Mouse (Mus musculus): ENCODE results near the gene Zbtb3. TPM values are rescaled to one million over a fixed set of nuclear protein-coding genes. Genes with fewer than 3 reads are reported as not detected.
A peak's percentile ranks its signal among the peaks of the same experiment; 100 is the strongest.

The Zbtb3 gene
- polyA plus RNA-seq (2015; fragmentation: Nextera tagmentation; extraction: Ambion mirVana), result 7.9 and 8.5 TPM in 2 replicates

- H3K27ac ChIP-seq, result peak within 1 kb of the TSS; percentile 94
- peak within 1 kb of the TSS; percentile 61 for H3K9ac ChIP-seq
- H3K4me2 ChIP-seq, result peak within 1 kb of the TSS; percentile 69
- peak within 1 kb of the TSS; percentile 63 for H3K4me3 ChIP-seq
- under 1% methylated on average over 30 of the region's 30 CpGs for WGBS
- ATAC-seq, result peak; percentile 98
- H3K9me3 ChIP-seq (replicated peaks), result no peaks in the 10 kb centered on the region
- peaks cover 40% of the 10 kb centered on the region for H3K36me3 ChIP-seq (ENCODE audit: poor library complexity, severe bottlenecking)
- peaks cover 4% of the 10 kb centered on the region; the same call in 1 of the 2 replicates for H3K27me3 ChIP-seq
- peaks cover 19% of the 10 kb centered on the region for H3K4me1 ChIP-seq
Measured at GRCm38 (mm10) chr19:8802130-8802821, at the start of gene Zbtb3. TSS of gene Zbtb3 (plus strand) at chr19:8802555.

GRCm38 (mm10) chr19:8755652-8756051 lies 46.7 kb upstream of the Zbtb3 start:
- no peak overlapping the region for H3K9ac ChIP-seq
- H3K27me3 ChIP-seq, result no peaks in the 10 kb centered on the region
- H3K4me2 ChIP-seq, result peak overlapping the region; percentile 85
- H3K36me3 ChIP-seq (ENCODE audit: poor library complexity, severe bottlenecking), result peaks cover 46% of the 10 kb centered on the region
- peaks cover 26% of the 10 kb centered on the region for H3K4me1 ChIP-seq
- H3K9me3 ChIP-seq (replicated peaks), result no peaks in the 10 kb centered on the region
- 85% methylated on average over 3 of the region's 3 CpGs for WGBS
- H3K27ac ChIP-seq, result no peak overlapping the region
- H3K4me3 ChIP-seq, result no peak overlapping the region
- ATAC-seq, result no peak

DNA sequence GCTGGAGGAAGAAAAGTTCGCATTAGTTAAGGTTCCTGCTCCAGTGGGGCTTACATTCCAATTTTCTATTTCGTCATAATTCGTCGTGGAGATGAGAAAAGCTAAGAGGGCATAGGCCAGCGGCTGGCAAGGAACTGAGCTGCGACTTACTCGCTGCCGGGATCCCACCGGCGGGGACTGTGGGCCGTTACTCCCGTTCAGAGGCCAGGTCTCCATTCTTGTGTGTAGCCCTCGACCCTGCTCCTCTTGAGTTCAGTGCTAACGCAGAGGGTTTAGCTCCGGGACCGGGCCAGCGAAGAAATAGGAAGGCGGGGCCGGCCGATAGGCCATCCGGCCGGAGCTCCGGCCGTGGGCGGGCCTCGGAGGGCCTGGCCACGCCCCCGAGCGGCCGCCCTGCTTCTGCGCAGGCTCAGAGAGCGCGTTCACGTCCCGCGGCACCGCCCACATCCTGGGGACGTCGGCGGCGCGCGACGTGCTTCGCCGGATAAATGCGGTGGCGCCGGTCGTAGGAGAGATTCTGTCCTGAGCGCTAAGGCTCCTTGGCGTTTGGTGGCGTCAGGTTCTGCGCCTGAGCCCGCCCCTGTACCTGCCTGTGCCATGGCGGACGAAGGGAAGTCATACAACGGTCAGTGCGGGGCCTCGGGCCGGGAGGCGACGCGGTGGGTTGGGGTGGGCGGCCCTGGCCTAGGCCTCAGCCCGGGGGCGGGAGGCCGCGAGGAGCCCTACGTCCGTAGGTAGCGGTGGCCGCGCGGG lies 45.5 kb upstream of the Zbtb3 start, which contains the start of gene Nxf1:
TSS of gene Nxf1 (plus strand) at position 439 of the 753 bp plus-strand sequence.
- WGBS, result under 1% methylated on average over 74 of the region's 75 CpGs
- H3K4me2 ChIP-seq, result peak within 1 kb of the TSS; percentile 85

DNA sequence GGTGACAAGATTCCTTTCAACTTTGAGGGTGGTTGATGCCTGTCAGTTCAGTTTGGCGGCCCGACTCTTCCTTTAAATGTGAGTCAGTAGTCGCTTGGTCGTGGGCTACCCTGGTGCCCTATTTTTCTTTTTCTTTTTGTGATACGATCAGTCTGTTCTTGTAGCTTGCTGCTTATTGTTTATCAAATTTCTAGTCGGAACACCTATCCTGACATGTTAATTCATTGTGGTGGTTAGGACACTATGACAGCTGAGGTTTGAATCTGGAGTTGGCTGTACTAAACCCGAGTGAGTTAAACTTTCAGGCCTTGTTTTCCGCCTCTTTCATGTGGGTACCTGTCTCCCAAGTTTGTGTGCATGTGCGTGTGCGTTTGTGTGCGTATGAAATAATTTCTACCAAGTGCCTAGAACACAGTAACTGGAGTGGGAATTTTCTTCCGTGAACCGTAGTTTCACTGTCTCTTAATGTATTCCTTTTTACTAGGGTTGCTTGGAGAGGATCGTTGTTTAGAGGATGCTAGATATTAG lies 44.8 kb upstream of the Zbtb3 start:
- H3K4me3 ChIP-seq, result peak overlapping the region; percentile 96
- no peak for ATAC-seq

More for the DNA sequence above, 45.5 kb upstream of the Zbtb3 start, which contains the start of gene Nxf1:
- peak; percentile 95 for ATAC-seq
- no peaks in the 10 kb centered on the region for H3K27me3 ChIP-seq
- H3K4me3 ChIP-seq, result peak within 1 kb of the TSS; percentile 96
- H3K4me1 ChIP-seq, result peaks cover 26% of the 10 kb centered on the region
- H3K9me3 ChIP-seq (replicated peaks), result no peaks in the 10 kb centered on the region
- peak within 1 kb of the TSS; percentile 95 for H3K9ac ChIP-seq
- peaks cover 38% of the 10 kb centered on the region for H3K36me3 ChIP-seq (ENCODE audit: poor library complexity, severe bottlenecking)
- peak within 1 kb of the TSS; percentile 85 for H3K27ac ChIP-seq

GRCm38 (mm10) chr19:8758899-8759298 lies 43.5 kb upstream of the Zbtb3 start:
- Histone ChIP-seq H3K4me1 (peaks cover 26% of the 10 kb centered on the region), H3K4me2 (no peak overlapping the region)
- WGBS, result 98% methylated on average over 2 of the region's 2 CpGs

More for the DNA sequence above, 44.8 kb upstream of the Zbtb3 start:
- peak overlapping the region; percentile 85 for H3K4me2 ChIP-seq
- H3K4me1 ChIP-seq, result peaks cover 26% of the 10 kb centered on the region
- H3K9ac ChIP-seq, result peak overlapping the region; percentile 95
- 6% methylated on average over 14 of the region's 14 CpGs for whole genome bisulfite sequencing
- H3K27ac ChIP-seq, result peak overlapping the region; percentile 85
- peaks cover 37% of the 10 kb centered on the region for H3K36me3 ChIP-seq (ENCODE audit: poor library complexity, severe bottlenecking)
- H3K27me3 ChIP-seq, result no peaks in the 10 kb centered on the region
- no peaks in the 10 kb centered on the region for H3K9me3 ChIP-seq (replicated peaks)

DNA sequence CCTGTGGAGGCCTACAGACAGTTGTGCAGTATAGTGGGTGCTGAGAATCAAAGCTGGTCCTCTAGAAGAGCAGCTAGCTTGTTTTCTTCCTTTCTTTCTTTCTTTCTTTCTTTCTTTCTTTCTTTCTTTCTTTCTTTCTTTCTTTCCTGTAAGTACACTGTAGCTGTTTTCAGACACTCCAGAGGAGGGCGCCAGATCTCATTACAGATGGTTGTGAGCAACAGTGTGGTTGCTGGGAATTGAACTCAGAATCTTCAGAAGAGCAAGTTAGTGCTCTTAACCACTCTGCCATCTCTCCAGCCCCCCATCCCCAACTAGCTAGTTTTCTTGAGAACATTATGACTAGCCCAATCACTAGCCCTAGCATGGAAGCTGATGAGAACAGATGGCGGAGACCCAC lies 41.6 kb upstream of the Zbtb3 start:
- no peaks in the 10 kb centered on the region for H3K27me3 ChIP-seq
- H3K9ac ChIP-seq, result no peak overlapping the region
- no peak for ATAC-seq
- no peak overlapping the region for H3K4me3 ChIP-seq
- peaks cover 24% of the 10 kb centered on the region for H3K4me1 ChIP-seq
- peaks cover 10% of the 10 kb centered on the region; the same call in 1 of the 2 replicates for H3K9me3 ChIP-seq (replicated peaks)
- no peak overlapping the region for H3K27ac ChIP-seq
- H3K36me3 ChIP-seq (ENCODE audit: poor library complexity, severe bottlenecking), result peaks cover 42% of the 10 kb centered on the region
- no peak overlapping the region for H3K4me2 ChIP-seq
- 84% methylated on average over 2 of the region's 2 CpGs for WGBS

More at GRCm38 (mm10) chr19:8758899-8759298, 43.5 kb upstream of the Zbtb3 start:
- H3K27me3 ChIP-seq, result no peaks in the 10 kb centered on the region
- ATAC-seq, result no peak
- H3K36me3 ChIP-seq (ENCODE audit: poor library complexity, severe bottlenecking), result peaks cover 38% of the 10 kb centered on the region
- H3K9ac ChIP-seq, result no peak overlapping the region
- H3K4me3 ChIP-seq, result no peak overlapping the region
- no peaks in the 10 kb centered on the region for H3K9me3 ChIP-seq (replicated peaks)
- H3K27ac ChIP-seq, result no peak overlapping the region

DNA sequence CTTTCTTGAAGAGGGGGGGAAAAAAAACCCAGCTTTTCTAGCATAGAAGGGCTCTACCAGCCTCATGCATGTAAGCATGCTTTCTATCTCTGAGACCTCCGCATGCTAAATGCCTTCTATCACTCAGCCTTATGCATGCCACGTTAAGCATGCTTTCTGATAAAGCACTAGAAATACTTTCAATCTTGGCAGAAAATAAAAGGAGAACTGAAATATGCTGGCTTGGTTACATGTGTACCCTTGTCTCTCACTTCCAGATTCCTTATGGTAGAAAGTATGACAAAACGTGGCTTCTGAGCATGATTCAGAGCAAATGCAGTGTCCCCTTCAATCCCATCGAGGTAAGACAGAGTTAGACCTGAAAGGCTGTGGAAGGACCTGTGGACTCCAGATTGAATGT lies 39.1 kb upstream of the Zbtb3 start:
- H3K4me3 ChIP-seq, result no peak overlapping the region
- no peak overlapping the region for H3K27ac ChIP-seq
- peaks cover 66% of the 10 kb centered on the region for H3K36me3 ChIP-seq (ENCODE audit: poor library complexity, severe bottlenecking)
- ATAC-seq, result no peak
- peaks cover 8% of the 10 kb centered on the region for H3K4me1 ChIP-seq
- 97% methylated on average over 4 of the region's 4 CpGs for WGBS
- H3K4me2 ChIP-seq, result no peak overlapping the region
- peaks cover 11% of the 10 kb centered on the region; the same call in 1 of the 2 replicates for H3K9me3 ChIP-seq (replicated peaks)
- H3K9ac ChIP-seq, result no peak overlapping the region
- no peaks in the 10 kb centered on the region for H3K27me3 ChIP-seq

GRCm38 (mm10) chr19:8765562-8765961 lies 36.8 kb upstream of the Zbtb3 start:
- Histone ChIP-seq H3K9me3 (replicated peaks) (peaks cover 11% of the 10 kb centered on the region; the same call in 1 of the 2 replicates), H3K4me2 (no peak overlapping the region), H3K27me3 (no peaks in the 10 kb centered on the region), H3K4me1 (peaks cover 4% of the 10 kb centered on the region), H3K36me3 (ENCODE audit: poor library complexity, severe bottlenecking) (peaks cover 89% of the 10 kb centered on the region), H3K9ac (no peak overlapping the region), H3K27ac (no peak overlapping the region), H3K4me3 (no peak overlapping the region)
- ATAC-seq, result no peak
- 97% methylated on average over 9 of the region's 9 CpGs for WGBS

- peaks cover 1% of the 10 kb centered on the region; the same call in 1 of the 2 replicates for H3K9me3 ChIP-seq (replicated peaks)
- peaks cover 70% of the 10 kb centered on the region for H3K36me3 ChIP-seq (ENCODE audit: poor library complexity, severe bottlenecking)
- peak within 1 kb of the TSS; percentile 91 for H3K27ac ChIP-seq
- H3K27me3 ChIP-seq, result no peaks in the 10 kb centered on the region
- H3K9ac ChIP-seq, result peak within 1 kb of the TSS; percentile 96
- peaks cover 37% of the 10 kb centered on the region for H3K4me1 ChIP-seq
- peak within 1 kb of the TSS; percentile 86 for H3K4me3 ChIP-seq
- ATAC-seq, result peak; percentile 62
- WGBS, result 20% methylated on average over 29 of the region's 29 CpGs
- peak within 1 kb of the TSS; percentile 75 for H3K4me2 ChIP-seq
Measured at GRCm38 (mm10) chr19:8770567-8771270, 31.6 kb upstream of the Zbtb3 start, which contains the start of gene Tmem223. TSS of gene Tmem223 (plus strand) at chr19:8770996.

DNA sequence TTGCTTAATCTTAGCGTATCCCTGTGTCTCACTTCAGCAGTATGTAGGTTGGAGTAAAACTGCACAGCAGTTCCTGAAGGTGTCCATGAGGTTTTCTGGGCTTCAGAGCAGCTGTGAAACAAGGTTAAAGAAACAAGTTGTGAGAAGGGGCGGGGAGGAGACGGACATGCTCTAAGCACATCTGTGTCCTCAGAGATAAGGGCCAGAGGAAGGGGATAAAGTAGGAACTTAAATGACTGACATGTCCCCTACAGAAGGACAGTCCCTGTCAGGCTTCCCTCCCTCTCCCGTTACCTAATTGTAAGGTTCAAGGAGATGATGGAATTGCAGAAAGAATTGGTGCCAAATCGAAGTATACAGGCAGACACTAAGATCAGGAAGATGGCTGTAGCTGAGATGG lies 29.4 kb upstream of the Zbtb3 start:
- peak overlapping the region; percentile 99; the same call in 1 of the 2 replicates for H3K27ac ChIP-seq
- H3K36me3 ChIP-seq (ENCODE audit: poor library complexity, severe bottlenecking), result peaks cover 52% of the 10 kb centered on the region
- H3K4me3 ChIP-seq, result 0 out of 2 replicates have a peak overlapping the region, but pooled peaks have one; percentile 70

GRCm38 (mm10) chr19:8773409-8773808 lies 28.9 kb upstream of the Zbtb3 start:
- H3K27ac ChIP-seq, result peak overlapping the region; percentile 99; the same call in 1 of the 2 replicates
- no peak for ATAC-seq
- H3K9me3 ChIP-seq (replicated peaks), result no peaks in the 10 kb centered on the region
- H3K9ac ChIP-seq, result peak overlapping the region; percentile 96
- H3K4me1 ChIP-seq, result peaks cover 38% of the 10 kb centered on the region
- 68% methylated on average over 6 of the region's 6 CpGs for WGBS
- no peaks in the 10 kb centered on the region for H3K27me3 ChIP-seq
- peak overlapping the region; percentile 100 for H3K4me2 ChIP-seq
- peaks cover 52% of the 10 kb centered on the region for H3K36me3 ChIP-seq (ENCODE audit: poor library complexity, severe bottlenecking)
- H3K4me3 ChIP-seq, result peak overlapping the region; percentile 70

More for the DNA sequence above, 29.4 kb upstream of the Zbtb3 start:
- peaks cover 38% of the 10 kb centered on the region for H3K4me1 ChIP-seq
- H3K4me2 ChIP-seq, result peak overlapping the region; percentile 100
- no peaks in the 10 kb centered on the region for H3K9me3 ChIP-seq (replicated peaks)
- no peak for ATAC-seq
- H3K9ac ChIP-seq, result 0 out of 2 replicates have a peak overlapping the region, but pooled peaks have one; percentile 96
- 87% methylated on average over 5 of the region's 5 CpGs for WGBS
- H3K27me3 ChIP-seq, result no peaks in the 10 kb centered on the region
